1 mouse cellular context compared by ENCODE assay signal in the genomic region with DNA sequence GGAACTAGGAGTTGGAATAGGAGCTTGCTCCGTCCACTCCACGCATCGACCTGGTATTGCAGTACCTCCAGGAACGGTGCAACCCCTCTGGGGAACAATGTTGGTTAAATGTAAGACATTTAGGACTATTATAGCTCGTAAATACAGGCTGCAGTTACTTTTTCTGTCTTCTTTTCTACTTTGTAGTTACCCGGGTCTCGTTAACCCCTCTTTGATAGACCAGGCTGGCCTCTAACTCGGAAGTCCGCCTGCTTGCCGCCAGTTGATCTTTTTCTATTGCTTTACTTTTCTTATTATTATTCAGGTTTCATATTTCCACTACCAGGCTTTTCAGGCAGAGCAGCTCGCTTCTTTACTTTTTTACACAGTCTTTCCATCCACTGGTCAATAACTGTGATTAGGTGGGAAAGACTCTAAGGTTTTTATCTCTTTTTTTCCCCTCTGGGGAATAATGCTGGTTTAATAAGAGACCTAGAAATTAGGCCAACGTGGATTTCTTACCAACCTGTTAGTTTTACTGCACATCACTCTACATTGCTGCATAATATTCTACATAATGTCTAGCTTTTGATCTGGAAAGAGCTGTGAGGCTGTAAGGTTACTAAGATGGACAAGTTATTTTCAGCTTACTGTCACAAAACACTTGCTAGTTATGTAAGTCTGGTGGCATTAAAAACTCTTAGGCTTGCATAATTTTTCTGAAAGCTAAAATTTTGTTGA.
TF ChIP-seq lines count a peak whose summit lies in the region.

No protein-coding gene starts in this region.

TF ChIP-seq in MEL, 35 proteins besides CTCF, POLR2A, EP300 and RAD21 (continued from another document):
- TF ChIP-seq NRF1 (IDR thresholded peaks at IDR 0.05; ENCODE audit: insufficient read depth, low read depth, low read length, poor library complexity, severe bottlenecking), result no peak
- no peak for TF ChIP-seq USF2 (IDR thresholded peaks at IDR 0.05; ENCODE audit: borderline replicate concordance in 1 of 2, insufficient read depth in 1 of 2, low read depth in 1 of 2, low read length in 2 of 2)
- no peak for TF ChIP-seq MEF2A (IDR thresholded peaks at IDR 0.05; ENCODE audit: extremely low read depth, insufficient replicate concordance, low read depth, low read length, poor library complexity, severe bottlenecking)
- TF ChIP-seq POLR2AphosphoS5 (IDR thresholded peaks at IDR 0.05; ENCODE audit: borderline replicate concordance, low read depth, low read length), result peak; percentile 100
- no peak for TF ChIP-seq JUND (IDR thresholded peaks at IDR 0.05; ENCODE audit: low read depth, low read length)
- no peak for TF ChIP-seq MAX (IDR thresholded peaks at IDR 0.05; ENCODE audit: low read length)
- TF ChIP-seq MAZ (IDR thresholded peaks at IDR 0.05; ENCODE audit: low read depth, low read length), result no peak
- no peak for TF ChIP-seq TCF12 (IDR thresholded peaks at IDR 0.05; ENCODE audit: low read depth, low read length)
- no peak for TF ChIP-seq ETS1 (IDR thresholded peaks at IDR 0.05; ENCODE audit: low read depth, low read length)
